Mouse (Mus musculus): ENCODE measurements around the gene Ddi2. TPM values are rescaled to one million over a fixed set of nuclear protein-coding genes. Genes with fewer than 3 reads are reported as not detected.

The Ddi2 gene
- total and polyA plus RNA-seq, 3 experiments, result 8.7 to 29.4 (median 28.6) TPM

DNA sequence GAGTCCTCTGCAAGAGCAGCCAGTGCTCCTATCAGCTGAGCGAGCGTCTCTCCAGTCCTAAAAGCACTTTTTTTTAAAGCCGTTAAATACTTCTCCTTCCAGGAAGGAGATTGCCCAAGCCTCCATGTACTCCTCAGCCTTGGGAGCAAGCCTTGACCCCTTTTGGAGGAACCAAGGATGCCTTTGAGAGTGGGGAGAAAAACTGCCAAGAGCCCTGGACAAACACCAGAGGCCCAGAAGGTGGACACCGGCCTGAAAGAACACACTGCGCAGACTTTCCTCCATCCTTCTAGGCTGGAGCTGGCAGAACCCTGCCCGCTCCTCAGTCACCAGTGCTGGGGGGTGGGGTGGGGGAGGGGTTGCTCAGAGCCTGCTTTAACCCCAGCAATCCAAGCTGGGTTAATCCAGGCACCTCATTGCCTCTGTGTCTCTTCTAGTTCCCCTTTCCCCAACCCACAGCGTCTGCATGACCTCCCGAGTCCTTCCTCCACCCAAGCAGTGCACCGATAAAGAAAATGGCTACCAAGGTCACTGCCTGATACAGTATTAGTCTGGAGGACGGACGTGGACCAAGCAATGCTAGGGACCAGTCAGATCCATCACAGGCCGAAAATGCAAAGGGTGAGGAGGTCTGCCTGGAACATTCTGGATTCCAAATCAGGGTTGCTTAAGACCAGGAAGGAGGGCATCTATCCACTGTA is 67.2 kb downstream of the Ddi2 start:
- H3K27ac ChIP-seq, result peak overlapping the region; percentile 75
- no peak overlapping the region for H3K4me3 ChIP-seq
- 0 out of 2 replicates have a peak, but pooled peaks have one; percentile 6 for TF ChIP-seq POLR2A (IDR thresholded peaks at IDR 0.05; ENCODE audit: insufficient read depth, low read depth, low read length)
- 0 out of 2 replicates have a peak, but pooled peaks have one; percentile 11 for TF ChIP-seq EP300 (IDR thresholded peaks at IDR 0.05; ENCODE audit: insufficient read depth, low read depth, low read length)
- TF ChIP-seq CTCF (IDR thresholded peaks at IDR 0.05), result no peak
- WGBS, result 56% methylated on average over 12 of the region's 12 CpGs
- DNase-seq, result peak; percentile 51 to 66
- no peaks in the 10 kb centered on the region for H3K27me3 ChIP-seq (ENCODE audit: control insufficient read depth, insufficient read depth, low read length)
- H3K9ac ChIP-seq (ENCODE audit: low read depth, low read length), result no peak overlapping the region
- peaks cover 3% of the 10 kb centered on the region for H3K36me3 ChIP-seq (ENCODE audit: control insufficient read depth, insufficient read depth, low read length)
- H3K79me2 ChIP-seq (replicated peaks; ENCODE audit: control insufficient read depth, insufficient read depth, low read length), result peaks cover 3% of the 10 kb centered on the region
- intact Hi-C loops (cut with DNase I), result no loop called here
- peaks cover 18% of the 10 kb centered on the region for H3K4me1 ChIP-seq (ENCODE audit: control insufficient read depth, insufficient read depth, low read length)

GRCm38 (mm10) chr4:141654509-141654908 is 68.7 kb downstream of the Ddi2 start:
- Histone ChIP-seq H3K36me3 (ENCODE audit: control insufficient read depth, insufficient read depth, low read length) (no peaks in the 10 kb centered on the region; the same call in 1 of the 2 replicates), H3K79me2 (replicated peaks; ENCODE audit: control insufficient read depth, insufficient read depth, low read length) (peaks cover under 1% of the 10 kb centered on the region; the same call in 1 of the 2 replicates), H3K27ac (peak overlapping the region; percentile 67), H3K4me1 (ENCODE audit: control insufficient read depth, insufficient read depth, low read length) (peaks cover 18% of the 10 kb centered on the region), H3K9ac (ENCODE audit: low read depth, low read length) (no peak overlapping the region), H3K27me3 (ENCODE audit: control insufficient read depth, insufficient read depth, low read length) (no peaks in the 10 kb centered on the region), H3K4me3 (no peak overlapping the region)
- DNase-seq, result peak in 1 of 2 experiments; percentile 59
- TF ChIP-seq POLR2A (IDR thresholded peaks at IDR 0.05; ENCODE audit: insufficient read depth, low read depth, low read length) (no peak), EP300 (IDR thresholded peaks at IDR 0.05; ENCODE audit: insufficient read depth, low read depth, low read length) (0 out of 2 replicates have a peak, but pooled peaks have one; percentile 55), CTCF (IDR thresholded peaks at IDR 0.05) (no peak)
- 70% methylated on average over 6 of the region's 6 CpGs for WGBS
- intact Hi-C loops (cut with DNase I), result no loop called here

GRCm38 (mm10) chr4:141653813-141654212 is 69.4 kb downstream of the Ddi2 start:
- intact Hi-C loops (cut with DNase I), result no loop called here
- no peak for DNase-seq
- peaks cover 2% of the 10 kb centered on the region; the same call in 1 of the 2 replicates for H3K79me2 ChIP-seq (replicated peaks; ENCODE audit: control insufficient read depth, insufficient read depth, low read length)
- WGBS, result 68% methylated on average over 13 of the region's 13 CpGs
- TF ChIP-seq EP300 (IDR thresholded peaks at IDR 0.05; ENCODE audit: insufficient read depth, low read depth, low read length) (no peak), CTCF (IDR thresholded peaks at IDR 0.05) (no peak), POLR2A (IDR thresholded peaks at IDR 0.05; ENCODE audit: insufficient read depth, low read depth, low read length) (no peak)
- no peaks in the 10 kb centered on the region; the same call in 1 of the 2 replicates for H3K36me3 ChIP-seq (ENCODE audit: control insufficient read depth, insufficient read depth, low read length)
- peak overlapping the region; percentile 67 for H3K27ac ChIP-seq
- H3K4me1 ChIP-seq (ENCODE audit: control insufficient read depth, insufficient read depth, low read length), result peaks cover 21% of the 10 kb centered on the region
- H3K27me3 ChIP-seq (ENCODE audit: control insufficient read depth, insufficient read depth, low read length), result no peaks in the 10 kb centered on the region
- H3K4me3 ChIP-seq, result no peak overlapping the region
- no peak overlapping the region for H3K9ac ChIP-seq (ENCODE audit: low read depth, low read length)

DNA sequence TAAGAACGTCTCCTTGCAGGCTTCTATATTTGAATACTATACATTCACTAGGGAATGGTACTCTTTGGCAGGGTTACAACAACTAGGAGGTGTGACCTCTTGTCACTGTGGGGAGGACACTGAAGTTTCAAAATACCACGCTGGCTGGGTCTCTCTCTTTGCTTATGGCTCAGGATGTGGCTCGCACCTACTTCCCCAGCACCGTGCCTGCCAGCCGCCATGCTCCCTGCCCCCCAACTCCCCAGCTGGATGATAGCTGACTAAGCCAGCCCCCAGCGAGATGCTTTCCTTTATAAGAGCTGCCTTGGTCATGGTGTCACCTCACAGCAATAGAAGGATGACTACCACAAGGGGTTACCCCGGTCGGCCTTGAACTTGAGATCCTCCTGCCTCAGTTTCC is 70.2 kb downstream of the Ddi2 start:
- Histone ChIP-seq H3K27me3 (ENCODE audit: control insufficient read depth, insufficient read depth, low read length) (no peaks in the 10 kb centered on the region), H3K4me1 (ENCODE audit: control insufficient read depth, insufficient read depth, low read length) (peaks cover 22% of the 10 kb centered on the region), H3K27ac (peak overlapping the region; percentile 67), H3K79me2 (replicated peaks; ENCODE audit: control insufficient read depth, insufficient read depth, low read length) (peaks cover 2% of the 10 kb centered on the region; the same call in 1 of the 2 replicates), H3K36me3 (ENCODE audit: control insufficient read depth, insufficient read depth, low read length) (no peaks in the 10 kb centered on the region; the same call in 1 of the 2 replicates), H3K9ac (ENCODE audit: low read depth, low read length) (no peak overlapping the region), H3K4me3 (no peak overlapping the region)
- TF ChIP-seq EP300 (IDR thresholded peaks at IDR 0.05; ENCODE audit: insufficient read depth, low read depth, low read length) (no peak), CTCF (IDR thresholded peaks at IDR 0.05) (no peak)
- 58% methylated on average over 8 of the region's 8 CpGs for WGBS
- DNase-seq, result no peak
- intact Hi-C loops (cut with DNase I), result no loop called here

- peaks cover 22% of the 10 kb centered on the region for H3K4me1 ChIP-seq (ENCODE audit: control insufficient read depth, insufficient read depth, low read length)
- intact Hi-C loops (cut with DNase I), result no loop called here
- H3K27me3 ChIP-seq (ENCODE audit: control insufficient read depth, insufficient read depth, low read length), result no peaks in the 10 kb centered on the region
Observed at GRCm38 (mm10) chr4:141651944-141652343, 71.3 kb downstream of the Ddi2 start.

DNA sequence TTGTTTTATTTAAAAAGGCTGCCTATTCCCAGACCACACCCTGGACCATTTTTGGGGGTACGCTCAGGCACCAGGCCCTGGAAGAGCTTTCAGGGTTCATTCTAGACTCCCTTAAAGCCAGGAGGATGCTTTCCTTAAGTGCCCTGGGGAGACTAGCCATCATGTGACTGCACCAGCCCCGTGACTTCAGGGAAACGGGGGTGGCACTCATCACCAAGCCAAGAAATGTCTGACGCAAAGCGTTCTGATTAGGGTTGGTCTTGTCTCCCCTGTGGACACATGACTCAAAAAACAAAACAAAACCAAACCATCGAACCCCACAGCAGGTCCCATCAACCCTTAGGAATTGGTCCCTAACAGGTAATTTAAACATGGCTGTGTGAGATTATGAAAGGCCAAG is 71.9 kb downstream of the Ddi2 start:
- intact Hi-C loops (cut with DNase I), result no loop called here
- Histone ChIP-seq H3K4me3 (0 out of 2 replicates have a peak overlapping the region, but pooled peaks have one; percentile 20), H3K4me1 (ENCODE audit: control insufficient read depth, insufficient read depth, low read length) (peaks cover 18% of the 10 kb centered on the region), H3K36me3 (ENCODE audit: control insufficient read depth, insufficient read depth, low read length) (no peaks in the 10 kb centered on the region; the same call in 1 of the 2 replicates), H3K27me3 (ENCODE audit: control insufficient read depth, insufficient read depth, low read length) (no peaks in the 10 kb centered on the region), H3K27ac (peak overlapping the region; percentile 80), H3K79me2 (replicated peaks; ENCODE audit: control insufficient read depth, insufficient read depth, low read length) (peaks cover 2% of the 10 kb centered on the region; the same call in 1 of the 2 replicates), H3K9ac (ENCODE audit: low read depth, low read length) (no peak overlapping the region)
- 34% methylated on average over 6 of the region's 6 CpGs for WGBS
- peak; percentile 75; the same call in 1 of the 2 replicates for TF ChIP-seq EP300 (IDR thresholded peaks at IDR 0.05; ENCODE audit: insufficient read depth, low read depth, low read length)
- TF ChIP-seq POLR2A (IDR thresholded peaks at IDR 0.05; ENCODE audit: insufficient read depth, low read depth, low read length), result peak; percentile 30; the same call in 1 of the 2 replicates
- no peak for TF ChIP-seq CTCF (IDR thresholded peaks at IDR 0.05)
- DNase-seq, result peak in 1 of 2 experiments; percentile 62

More at GRCm38 (mm10) chr4:141651944-141652343, 71.3 kb downstream of the Ddi2 start:
- H3K79me2 ChIP-seq (replicated peaks; ENCODE audit: control insufficient read depth, insufficient read depth, low read length), result peaks cover 2% of the 10 kb centered on the region; the same call in 1 of the 2 replicates
- no peaks in the 10 kb centered on the region; the same call in 1 of the 2 replicates for H3K36me3 ChIP-seq (ENCODE audit: control insufficient read depth, insufficient read depth, low read length)
- 0 out of 2 replicates have a peak overlapping the region, but pooled peaks have one; percentile 18 for H3K9ac ChIP-seq (ENCODE audit: low read depth, low read length)
- H3K4me3 ChIP-seq, result peak overlapping the region; percentile 3; the same call in 1 of the 2 replicates
- 64% methylated on average over 10 of the region's 10 CpGs for WGBS
- no peak for DNase-seq
- no peak for TF ChIP-seq EP300 (IDR thresholded peaks at IDR 0.05; ENCODE audit: insufficient read depth, low read depth, low read length)
- no peak for TF ChIP-seq CTCF (IDR thresholded peaks at IDR 0.05)
- no peak for TF ChIP-seq POLR2A (IDR thresholded peaks at IDR 0.05; ENCODE audit: insufficient read depth, low read depth, low read length)
- H3K27ac ChIP-seq, result peak overlapping the region; percentile 80
